Comparison of ENCODE assay signal across 10 mouse cellular contexts in the genomic region with DNA sequence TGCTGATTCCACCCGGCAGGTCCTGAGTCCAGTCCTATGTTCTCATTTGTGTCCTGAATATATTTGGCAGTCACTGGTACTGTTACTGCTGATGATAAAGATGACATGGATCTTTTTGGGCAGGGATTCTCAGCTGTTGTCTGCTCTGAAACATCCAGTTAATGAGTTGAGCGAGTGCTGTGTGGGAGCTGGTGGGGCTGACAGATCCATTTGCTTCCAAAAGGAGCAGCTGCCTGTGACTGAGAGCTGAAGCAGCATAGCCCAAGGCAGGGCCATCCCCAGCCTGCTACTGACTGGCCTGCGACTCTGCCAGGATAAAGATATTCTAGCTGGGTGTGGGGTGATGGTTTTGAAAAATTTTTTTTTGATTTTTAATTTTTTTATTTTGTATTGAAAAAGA.
DNase-seq lines count a peak whose midpoint lies in the region; ATAC-seq and TF ChIP-seq lines count a peak whose summit lies in the region.
"Had no signal": no experiment of that assay in that cellular context is flagged by ENCODE, and none has a peak within 500 bp of the region (broad histone marks: within the 10 kb centered on the region; RNA-seq: fewer than 3 reads in every experiment).

No protein-coding gene starts in this region.

- WGBS in heart, embryonic 10.5 days = 51% methylated on average over 3 of the region's 3 CpGs
- 54% methylated on average over 3 of the region's 3 CpGs for WGBS in forebrain, embryonic 15.5 days
- 64% methylated on average over 3 of the region's 3 CpGs for WGBS in lung, postnatal 0 days
- WGBS in stomach, postnatal 0 days = 58% methylated on average over 3 of the region's 3 CpGs

- no peak overlapping the region for H3K27ac ChIP-seq in heart, embryonic 10.5 days
- H3K27ac ChIP-seq in forebrain, embryonic 15.5 days (replicated peaks) = no peak overlapping the region
- H3K27ac ChIP-seq in lung, postnatal 0 days (ENCODE audit: low read length) = no peak overlapping the region
- H3K27ac ChIP-seq in stomach, postnatal 0 days (replicated peaks) = no peak overlapping the region

- TF ChIP-seq POLR2A in myocyte (IDR thresholded peaks at IDR 0.05; ENCODE audit: insufficient read length, low read depth) = no peak

- peak; percentile 88 for DNase-seq in heart, adult 11 months
- no peak for DNase-seq in heart, embryonic 10.5 days (ENCODE audit: low spot score)
- DNase-seq in layer of hippocampus, adult 8-10 months (ENCODE audit: low spot score in 2 of 2) = peak; percentile 60 to 64
- DNase-seq in lung, postnatal 0 days (ENCODE audit: low spot score) = no peak
- DNase-seq in stomach, postnatal 0 days (ENCODE audit: low spot score) = no peak
- DNase-seq: lung, postnatal 14 days had no signal

- H3K4me1 ChIP-seq in heart, embryonic 10.5 days = no peaks in the 10 kb centered on the region
- no peaks in the 10 kb centered on the region for H3K4me1 ChIP-seq in forebrain, embryonic 15.5 days
- no peaks in the 10 kb centered on the region for H3K4me1 ChIP-seq in lung, postnatal 0 days (ENCODE audit: insufficient read depth, low read depth, low read length)
- no peaks in the 10 kb centered on the region for H3K4me1 ChIP-seq in stomach, postnatal 0 days (replicated peaks; ENCODE audit: control insufficient read depth, insufficient read depth)

- no peak for TF ChIP-seq CTCF in lung, postnatal 0 days (IDR thresholded peaks at IDR 0.05)
- no peak for TF ChIP-seq CTCF in stomach, postnatal 0 days (IDR thresholded peaks at IDR 0.05; ENCODE audit: low read depth)

- H3K9me3 ChIP-seq in heart, embryonic 10.5 days = no peaks in the 10 kb centered on the region
- no peaks in the 10 kb centered on the region for H3K9me3 ChIP-seq in forebrain, embryonic 15.5 days
- H3K9me3 ChIP-seq in lung, postnatal 0 days (ENCODE audit: low read length) = no peaks in the 10 kb centered on the region
- H3K9me3 ChIP-seq in stomach, postnatal 0 days (ENCODE audit: control insufficient read depth, low read length) = no peaks in the 10 kb centered on the region

- no peak overlapping the region for H3K4me3 ChIP-seq in heart, embryonic 10.5 days
- no peak overlapping the region for H3K4me3 ChIP-seq in forebrain, embryonic 15.5 days
- no peak overlapping the region for H3K4me3 ChIP-seq in myocyte
- no peak overlapping the region for H3K4me3 ChIP-seq in lung, postnatal 0 days (ENCODE audit: low read depth, low read length)
- H3K4me3 ChIP-seq in stomach, postnatal 0 days (ENCODE audit: low read depth, low read length) = no peak overlapping the region

- ATAC-seq in forebrain, embryonic 15.5 days (replicated peaks) = peak; percentile 66; the same call in 1 of the 2 replicates
- no peak for ATAC-seq in lung, postnatal 0 days
- no peak for ATAC-seq in erythroblast, adult 5-6 weeks (replicated peaks; ENCODE audit: low FRiP score, poor library complexity, severe bottlenecking)
- ATAC-seq in stomach, postnatal 0 days (ENCODE audit: low FRiP score, low TSS enrichment) = no peak

- H3K36me3 ChIP-seq in heart, embryonic 10.5 days = no peaks in the 10 kb centered on the region
- H3K36me3 ChIP-seq in forebrain, embryonic 15.5 days = no peaks in the 10 kb centered on the region
- no peaks in the 10 kb centered on the region for H3K36me3 ChIP-seq in myocyte (ENCODE audit: control insufficient read depth, insufficient read depth)
- no peaks in the 10 kb centered on the region for H3K36me3 ChIP-seq in lung, postnatal 0 days (ENCODE audit: insufficient read depth, low read length)
- no peaks in the 10 kb centered on the region for H3K36me3 ChIP-seq in stomach, postnatal 0 days (ENCODE audit: control insufficient read depth, insufficient read depth, low read length)

- H3K4me2 ChIP-seq in forebrain, embryonic 15.5 days (replicated peaks) = no peak overlapping the region
- H3K4me2 ChIP-seq in myocyte (ENCODE audit: low read depth) = no peak overlapping the region
- no peak overlapping the region for H3K4me2 ChIP-seq in lung, postnatal 0 days (replicated peaks; ENCODE audit: low read depth, low read length)
- no peak overlapping the region for H3K4me2 ChIP-seq in stomach, postnatal 0 days (replicated peaks; ENCODE audit: low read depth)

- no peaks in the 10 kb centered on the region for H3K27me3 ChIP-seq in heart, embryonic 10.5 days (ENCODE audit: insufficient read depth, poor library complexity, severe bottlenecking)
- no peaks in the 10 kb centered on the region for H3K27me3 ChIP-seq in forebrain, embryonic 15.5 days
- H3K27me3 ChIP-seq in myocyte (ENCODE audit: control insufficient read depth, insufficient read depth, insufficient read length) = no peaks in the 10 kb centered on the region
- no peaks in the 10 kb centered on the region for H3K27me3 ChIP-seq in lung, postnatal 0 days (replicated peaks; ENCODE audit: insufficient read depth, low read length)
- no peaks in the 10 kb centered on the region for H3K27me3 ChIP-seq in stomach, postnatal 0 days (ENCODE audit: control insufficient read depth, insufficient read depth, low read length)
- H3K27me3 ChIP-seq: CH12.LX had no signal

- no peak for TF ChIP-seq EP300 in lung, postnatal 0 days (IDR thresholded peaks at IDR 0.05)
- TF ChIP-seq EP300 in stomach, postnatal 0 days (optimal IDR thresholded peaks at IDR 0.05) = no peak

- no peak overlapping the region for H3ac ChIP-seq in myocyte (ENCODE audit: control insufficient read depth, insufficient read length)

- H3K9ac ChIP-seq in forebrain, embryonic 15.5 days (replicated peaks) = no peak overlapping the region
- H3K9ac ChIP-seq in lung, postnatal 0 days (replicated peaks; ENCODE audit: low read depth) = no peak overlapping the region
- H3K9ac ChIP-seq in stomach, postnatal 0 days (ENCODE audit: low read length) = no peak overlapping the region

- no peaks in the 10 kb centered on the region for H3K79me2 ChIP-seq in myocyte (ENCODE audit: control insufficient read depth, insufficient read depth)

TF ChIP-seq in myocyte, 11 proteins besides CTCF, POLR2A, EP300 and RAD21:
- TF ChIP-seq MYOD1 (IDR thresholded peaks at IDR 0.05; ENCODE audit: control insufficient read depth in 1 of 3, insufficient read length in 2 of 3, low read depth in 2 of 3) (peak; percentile 61 to 89 (median 89)), CEBPB (IDR thresholded peaks at IDR 0.05; ENCODE audit: insufficient read depth, poor library complexity, severe bottlenecking) (no peak), TCF3 (IDR thresholded peaks at IDR 0.05; ENCODE audit: insufficient read length, low read depth) (peak; percentile 10), MYOG (IDR thresholded peaks at IDR 0.05; ENCODE audit: control insufficient read depth in 1 of 3, insufficient read depth in 1 of 3, insufficient read length in 2 of 3, low read depth in 2 of 3) (peak; percentile 37 to 95 (median 87)), TCF12 (IDR thresholded peaks at IDR 0.05; ENCODE audit: insufficient read depth, poor library complexity, severe bottlenecking) (peak; percentile 60)

Comparison
In these comparisons a context has a peak if more than half of its experiments do, and no peak if none do; other contexts are left out.
1. DNase-seq: peak in heart, adult 11 months (single experiment) and layer of hippocampus, adult 8-10 months (2 of 2); none in heart, embryonic 10.5 days (single experiment), lung, postnatal 0 days (single experiment) and stomach, postnatal 0 days (single experiment).